Mouse (Mus musculus) thymus, adult 2 months (tissue): ENCODE measurements around the gene Cd3e. TPM values are rescaled to one million over a fixed set of nuclear protein-coding genes. Genes with fewer than 3 reads are reported as not detected.
"Not testable (repeated sequence)": the region's sequence is repeated elsewhere in the genome, so short reads cannot be mapped to it uniquely, and the experiment has no call there.

Source experiments
- DNase-seq: peaks from one replicate; pipeline ENCODE4 v3.0.0; 2021
- H3K27ac ChIP-seq: fragments of 200-500 bp; 2 replicates; pipeline ENCODE4 v1.5.1; 2012; ENCODE audit warnings: low read length, control low read depth; ENCODE audit not compliant: control insufficient read depth, insufficient read depth
- H3K27me3 ChIP-seq: fragments of 200-500 bp; 2 replicates; pipeline ENCODE4 v1.6.1; 2012; ENCODE audit warnings: mild to moderate bottlenecking, low read length, moderate library complexity, mixed read lengths; ENCODE audit not compliant: control insufficient read depth, insufficient read depth
- H3K36me3 ChIP-seq: fragments of 200-500 bp; 2 replicates; pipeline ENCODE4 v1.6.1; 2012; ENCODE audit warnings: mild to moderate bottlenecking, low read length, moderate library complexity; ENCODE audit not compliant: control insufficient read depth, insufficient read depth
- H3K4me1 ChIP-seq: fragments of 200-500 bp; replicated peaks from 2 replicates; pipeline ENCODE4 v1.6.1; 2012; ENCODE audit warnings: low read length; ENCODE audit not compliant: control insufficient read depth, insufficient read depth
- H3K4me3 ChIP-seq: fragments of 200-500 bp; 2 replicates; pipeline ENCODE4 v1.5.1; 2012; ENCODE audit warnings: mild to moderate bottlenecking, low read length, control low read depth, moderate library complexity; ENCODE audit not compliant: control insufficient read depth, insufficient read depth
- CTCF ChIP-seq: fragments of 200-500 bp; IDR thresholded peaks from 2 replicates; pipeline ENCODE4 v1.5.1; 2012; ENCODE audit warnings: mild to moderate bottlenecking, control low read depth, low read length, moderate library complexity, borderline replicate concordance; ENCODE audit not compliant: control insufficient read depth, poor library complexity, insufficient read depth; ENCODE audit errors: extremely low read depth
- POLR2A ChIP-seq: fragments of 200-500 bp; IDR thresholded peaks from 2 replicates; pipeline ENCODE4 v1.6.1; 2012; ENCODE audit warnings: mild to moderate bottlenecking, low read length, control low read depth, moderate library complexity; ENCODE audit not compliant: control insufficient read depth, poor library complexity, insufficient read depth; ENCODE audit errors: extremely low read depth
- WGBS: fragments of 180-500 bp; shearing (Covaris S2); methylation state at CpG from one replicate; pipeline ENCODE4 v1.1.7; 2018; 5-methylcytosine and 5-hydroxymethylcytosine counted together
- polyA plus RNA-seq: library from polyadenylated mRNA; depleted of rRNA; stranded (reverse); fragments of >200 nt; gene quantifications from 2 replicates; pipeline ENCODE4 v1.2.3, GENCODE M21; 2012

The Cd3e gene
- polyA plus RNA-seq, 1 experiment = 343 TPM

DNA sequence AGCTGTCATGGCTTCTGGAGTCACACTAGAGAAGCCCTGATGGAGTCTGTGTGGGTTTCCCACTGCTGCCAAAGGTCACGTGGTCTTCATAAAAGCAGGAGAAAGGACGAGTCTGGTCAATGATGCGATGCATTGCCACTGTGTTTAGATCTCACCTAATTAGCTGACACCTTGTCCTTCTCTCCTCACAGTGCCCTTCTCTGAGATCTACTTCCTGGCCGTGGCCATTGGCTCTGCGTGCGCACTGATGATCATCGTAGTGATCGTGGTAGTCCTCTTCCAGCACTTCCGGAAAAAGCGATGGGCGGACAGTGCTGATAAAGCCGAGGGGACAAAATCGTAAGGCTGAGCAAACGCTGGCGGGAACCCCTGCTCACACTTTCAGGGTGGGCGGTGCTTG, 37.5 kb upstream of the Cd3e start:
- Histone ChIP-seq H3K36me3 (no peaks in the 10 kb centered on the region), H3K27me3 (peaks cover 4% of the 10 kb centered on the region; the same call in 1 of the 2 replicates), H3K4me1 (peaks cover 16% of the 10 kb centered on the region), H3K4me3 (no peak overlapping the region), H3K27ac (no peak overlapping the region)
- no peak for TF ChIP-seq POLR2A
- no peak for TF ChIP-seq CTCF
- DNase-seq = no peak
- 96% methylated on average over 16 of the region's 16 CpGs for WGBS

GRCm38 (mm10) chr9:45042947-45043346, 33.5 kb upstream of the Cd3e start:
- DNase-seq = no peak
- TF ChIP-seq CTCF = no peak
- no peak for TF ChIP-seq POLR2A
- 6% methylated on average over 10 of the region's 10 CpGs for WGBS

GRCm38 (mm10) chr9:45042056-45042720, 32.8 kb upstream of the Cd3e start:
- WGBS = 7% methylated on average over 20 of the region's 20 CpGs
- peaks cover 4% of the 10 kb centered on the region; the same call in 1 of the 2 replicates for H3K27me3 ChIP-seq
- H3K4me3 ChIP-seq = peak overlapping the region; percentile 31
- H3K4me1 ChIP-seq = peaks cover 33% of the 10 kb centered on the region
- H3K27ac ChIP-seq = no peak overlapping the region
- DNase-seq = no peak
- no peaks in the 10 kb centered on the region for H3K36me3 ChIP-seq
- TF ChIP-seq CTCF = no peak

More at GRCm38 (mm10) chr9:45042947-45043346, 33.5 kb upstream of the Cd3e start:
- H3K27ac ChIP-seq = no peak overlapping the region
- H3K4me1 ChIP-seq = peaks cover 33% of the 10 kb centered on the region
- H3K27me3 ChIP-seq = peaks cover 4% of the 10 kb centered on the region; the same call in 1 of the 2 replicates
- no peaks in the 10 kb centered on the region for H3K36me3 ChIP-seq
- peak overlapping the region; percentile 31 for H3K4me3 ChIP-seq

DNA sequence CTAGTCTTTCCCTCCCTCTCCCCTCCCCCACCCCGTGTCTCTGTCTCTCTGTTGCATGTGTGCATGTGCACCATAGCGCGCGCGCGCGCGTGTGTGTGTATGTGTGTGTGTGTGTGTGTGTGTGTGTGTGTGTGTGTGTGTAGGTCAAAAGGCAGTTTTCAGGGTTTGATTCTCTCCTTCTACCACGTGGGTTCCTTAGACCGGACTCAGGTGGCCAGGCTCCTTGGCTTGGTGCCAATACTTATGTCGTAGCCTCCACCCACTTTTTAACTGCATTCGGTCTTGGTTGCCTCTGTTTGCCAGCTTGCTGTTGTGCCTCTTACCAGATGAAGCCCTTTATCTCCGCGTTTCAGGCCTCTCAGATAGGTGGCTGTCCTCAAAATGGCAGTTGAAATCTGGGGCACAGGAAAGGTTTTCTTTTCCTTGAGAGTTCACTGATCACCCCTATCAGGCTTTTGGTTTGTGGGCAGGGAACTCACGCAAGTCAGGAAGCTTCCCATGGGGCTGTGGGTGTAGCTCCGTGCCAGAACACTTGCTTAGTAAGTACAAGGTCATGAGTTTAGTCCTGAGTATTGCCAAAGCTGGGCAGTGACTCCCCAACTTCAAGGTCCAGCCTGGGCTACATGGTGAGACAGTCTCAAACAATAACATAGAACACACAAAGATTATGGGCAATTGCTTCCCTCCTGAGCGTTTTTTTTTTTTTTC, 31.9 kb upstream of the Cd3e start:
- TF ChIP-seq CTCF (no peak), POLR2A (no peak)
- Histone ChIP-seq H3K36me3 (no peaks in the 10 kb centered on the region), H3K27ac (no peak overlapping the region), H3K4me1 (peaks cover 33% of the 10 kb centered on the region), H3K27me3 (peaks cover 4% of the 10 kb centered on the region; the same call in 1 of the 2 replicates), H3K4me3 (peak overlapping the region; percentile 19)
- no peak for DNase-seq
- 19% methylated on average over 17 of the region's 17 CpGs for WGBS

DNA sequence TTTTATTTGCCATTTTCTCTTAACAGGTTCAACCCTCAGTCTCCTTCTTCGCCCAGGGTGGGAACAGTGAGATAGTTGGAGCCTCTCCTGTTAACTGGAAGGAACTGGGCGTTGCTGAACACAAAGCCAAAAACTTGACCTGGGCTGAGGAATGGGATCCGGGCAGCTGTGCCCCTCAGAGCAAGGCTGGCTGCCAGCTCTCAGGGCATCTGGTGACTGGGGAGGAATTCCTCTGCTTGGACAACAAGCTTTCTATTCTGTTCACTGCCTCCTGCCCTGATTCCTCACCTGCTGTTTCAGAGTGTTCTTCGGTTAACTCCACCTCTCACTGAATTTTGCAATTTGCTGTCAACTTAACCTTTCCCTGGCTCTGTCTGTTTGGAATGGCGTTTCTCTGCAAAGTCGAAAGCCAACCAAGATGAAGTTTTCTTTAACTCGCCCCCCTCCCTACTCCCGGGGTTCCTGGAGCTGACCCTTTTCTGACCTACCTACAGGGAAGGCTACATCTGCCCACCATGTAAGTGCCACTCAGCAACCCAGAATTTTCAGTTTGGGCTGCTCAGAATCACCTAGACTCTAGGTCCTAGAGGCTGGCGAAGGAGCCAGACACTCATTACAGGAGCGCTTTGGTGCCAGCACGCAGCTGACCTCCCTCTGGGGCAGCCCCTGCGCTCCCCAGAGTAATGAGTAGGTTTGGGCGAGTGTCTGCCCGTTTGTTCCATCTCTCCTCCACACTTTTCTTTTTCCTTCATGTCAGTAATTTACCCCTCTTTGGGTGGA, 30.8 kb upstream of the Cd3e start:
- Histone ChIP-seq H3K27me3 (peaks cover 4% of the 10 kb centered on the region; the same call in 1 of the 2 replicates), H3K36me3 (no peaks in the 10 kb centered on the region), H3K4me3 (no peak overlapping the region), H3K27ac (no peak overlapping the region), H3K4me1 (peaks cover 33% of the 10 kb centered on the region)
- TF ChIP-seq CTCF = no peak
- TF ChIP-seq POLR2A = no peak
- 33% methylated on average over 14 of the region's 14 CpGs for WGBS
- DNase-seq = no peak

DNA sequence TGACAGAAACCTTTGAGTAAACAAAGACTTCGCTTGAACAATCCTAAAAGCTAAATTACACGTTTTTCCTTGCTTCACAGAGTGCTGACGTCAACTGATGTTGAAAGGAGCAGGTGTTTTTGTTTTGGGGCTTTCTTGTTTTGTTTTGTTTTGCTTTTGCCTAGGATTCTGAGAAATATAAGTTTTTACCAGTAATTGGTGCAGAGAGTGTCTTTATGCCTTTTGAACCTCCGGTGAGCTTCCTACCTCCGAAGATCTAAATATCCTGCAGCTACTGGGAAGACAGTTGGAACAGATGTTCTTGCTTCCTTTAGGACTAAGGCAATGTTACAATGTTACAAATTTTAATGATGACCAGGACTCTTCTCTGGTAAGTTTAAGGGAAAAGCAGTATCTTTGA, 30.1 kb upstream of the Cd3e start, which contains the start of gene Mpzl2:
TSS of gene Mpzl2 (plus strand) at position 301 of the 400 bp plus-strand sequence.
- WGBS = 30% methylated on average over 5 of the region's 5 CpGs
- no peak within 1 kb of the TSS for H3K27ac ChIP-seq
- H3K4me1 ChIP-seq = peaks cover 33% of the 10 kb centered on the region
- TF ChIP-seq CTCF (no peak), POLR2A (no peak)
- no peak within 1 kb of the TSS for H3K4me3 ChIP-seq
- DNase-seq = no peak
- H3K27me3 ChIP-seq = peaks cover 4% of the 10 kb centered on the region; the same call in 1 of the 2 replicates
- no peaks in the 10 kb centered on the region for H3K36me3 ChIP-seq

DNA sequence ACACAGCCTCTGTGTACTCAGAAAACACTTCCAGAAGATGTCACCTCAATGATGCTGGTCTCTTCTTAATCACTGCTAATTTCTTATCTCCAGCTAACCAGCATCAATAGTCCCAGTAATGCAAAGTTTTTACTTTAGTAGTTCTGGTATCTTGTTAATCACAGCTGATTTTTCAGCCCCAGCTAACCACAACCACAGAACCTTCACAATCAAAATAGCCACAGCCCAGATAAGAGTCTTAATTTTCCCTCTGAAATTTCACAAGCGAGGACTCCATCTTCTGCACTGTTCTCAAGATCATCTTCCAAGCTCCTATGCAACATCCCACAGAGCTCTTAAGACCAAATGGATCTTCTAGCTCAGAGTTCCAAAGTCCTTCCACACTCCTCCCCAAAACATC, 28.4 kb upstream of the Cd3e start:
- H3K27ac ChIP-seq, H3K4me3 ChIP-seq, H3K36me3 ChIP-seq, DNase-seq, H3K27me3 ChIP-seq: not testable (repeated sequence)
- peaks cover 26% of the 10 kb centered on the region for H3K4me1 ChIP-seq
- 22% methylated on average over 1 of the region's 1 CpGs for WGBS
